Mouse (Mus musculus): ENCODE results near the gene Vnn1.

Gene Vnn1

DNA sequence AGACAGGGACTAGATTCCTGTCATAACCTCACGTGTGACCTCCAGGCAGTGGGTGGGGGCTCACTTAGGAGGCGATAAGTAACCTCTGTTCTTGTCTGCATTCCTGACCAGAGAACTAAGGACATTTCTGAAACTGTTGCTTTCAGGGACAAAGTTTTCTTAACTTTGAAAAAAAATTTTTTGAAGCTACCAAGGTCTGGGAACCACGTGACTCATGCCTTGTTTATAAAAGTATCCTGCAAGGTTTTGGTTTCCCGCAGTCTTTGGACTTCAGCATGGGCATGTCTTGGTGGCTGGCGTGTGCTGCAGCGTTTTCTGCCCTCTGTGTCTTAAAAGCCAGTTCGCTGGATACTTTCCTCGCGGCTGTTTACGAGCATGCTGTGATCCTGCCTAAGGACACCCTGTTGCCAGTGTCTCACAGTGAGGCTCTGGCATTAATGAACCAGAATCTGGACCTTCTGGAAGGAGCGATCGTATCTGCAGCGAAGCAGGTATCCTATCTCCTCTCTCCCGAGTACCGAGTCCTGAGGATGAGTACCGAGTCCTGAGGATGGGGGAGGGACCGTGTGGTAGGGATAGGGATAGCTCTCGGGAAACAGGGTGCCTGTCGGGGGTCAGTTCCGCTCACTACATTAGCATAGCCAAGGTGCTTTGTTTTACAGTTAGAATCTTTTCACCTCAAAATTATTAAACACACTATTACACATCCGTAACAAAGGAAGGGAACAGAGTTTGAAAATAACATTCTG, at the start of gene Vnn1:
Gene Vnn1 (plus strand): TSS at position 88 of the 749 bp plus-strand sequence.
- no peak for DNase-seq (ENCODE audit: low spot score in 2 of 2)

DNA sequence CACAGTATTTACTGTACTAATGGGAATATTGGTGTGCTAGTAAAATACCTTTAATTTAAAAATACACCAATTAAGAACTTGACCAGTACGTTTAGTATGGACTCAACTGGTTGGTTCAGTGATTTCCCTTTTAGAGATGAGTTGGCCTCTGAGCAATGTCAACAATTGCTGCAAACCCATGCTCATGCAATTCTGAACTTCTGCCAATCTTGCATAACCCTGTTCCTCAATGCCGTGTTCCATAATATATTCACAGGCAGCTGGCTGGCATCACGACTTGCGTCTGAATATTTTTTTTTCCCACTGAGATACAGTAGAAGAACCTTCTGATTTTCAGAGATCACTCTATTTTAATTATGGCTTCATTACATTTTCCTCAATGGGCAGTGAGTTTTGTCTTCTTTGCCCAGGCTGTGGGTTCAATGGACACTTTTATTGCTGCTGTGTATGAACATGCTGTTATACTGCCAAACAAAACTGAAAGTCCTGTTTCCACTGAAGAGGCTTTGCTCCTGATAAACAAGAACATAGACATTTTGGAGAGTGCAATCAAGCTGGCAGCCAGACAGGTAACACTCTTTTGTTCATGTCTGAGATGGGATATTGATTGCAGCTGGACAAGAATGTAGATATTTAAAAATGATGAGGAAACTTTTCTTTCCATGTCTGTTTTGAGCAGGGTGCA, 43.1 kb upstream of the Vnn1 start, which contains the start of gene Vnn3:
Gene Vnn3 (plus strand): TSS at position 235 of the 685 bp plus-strand sequence.
- DNase-seq (ENCODE audit: low spot score in 2 of 2) = no peak

DNA sequence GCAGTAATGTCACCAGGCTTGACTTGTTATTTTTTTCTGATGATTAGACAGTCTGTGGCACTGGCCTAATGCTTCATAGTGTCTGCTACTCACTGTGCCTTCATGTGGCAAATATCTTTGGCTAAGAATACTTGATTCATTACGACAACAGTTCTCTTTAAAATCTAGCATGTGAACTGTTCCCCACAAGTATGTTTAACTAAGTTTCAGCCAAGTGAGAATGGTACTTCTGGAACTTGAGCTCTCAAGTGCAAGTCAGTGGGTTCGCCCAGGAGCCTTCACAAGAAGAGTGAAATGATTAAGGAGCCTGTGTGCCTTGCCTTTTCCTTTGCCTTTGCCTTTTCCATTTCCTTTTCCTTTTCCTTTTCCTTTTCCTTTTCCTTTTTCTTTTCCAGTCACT, 42.4 kb upstream of the Vnn1 start:
- no peak for DNase-seq (ENCODE audit: low spot score in 2 of 2)

DNA sequence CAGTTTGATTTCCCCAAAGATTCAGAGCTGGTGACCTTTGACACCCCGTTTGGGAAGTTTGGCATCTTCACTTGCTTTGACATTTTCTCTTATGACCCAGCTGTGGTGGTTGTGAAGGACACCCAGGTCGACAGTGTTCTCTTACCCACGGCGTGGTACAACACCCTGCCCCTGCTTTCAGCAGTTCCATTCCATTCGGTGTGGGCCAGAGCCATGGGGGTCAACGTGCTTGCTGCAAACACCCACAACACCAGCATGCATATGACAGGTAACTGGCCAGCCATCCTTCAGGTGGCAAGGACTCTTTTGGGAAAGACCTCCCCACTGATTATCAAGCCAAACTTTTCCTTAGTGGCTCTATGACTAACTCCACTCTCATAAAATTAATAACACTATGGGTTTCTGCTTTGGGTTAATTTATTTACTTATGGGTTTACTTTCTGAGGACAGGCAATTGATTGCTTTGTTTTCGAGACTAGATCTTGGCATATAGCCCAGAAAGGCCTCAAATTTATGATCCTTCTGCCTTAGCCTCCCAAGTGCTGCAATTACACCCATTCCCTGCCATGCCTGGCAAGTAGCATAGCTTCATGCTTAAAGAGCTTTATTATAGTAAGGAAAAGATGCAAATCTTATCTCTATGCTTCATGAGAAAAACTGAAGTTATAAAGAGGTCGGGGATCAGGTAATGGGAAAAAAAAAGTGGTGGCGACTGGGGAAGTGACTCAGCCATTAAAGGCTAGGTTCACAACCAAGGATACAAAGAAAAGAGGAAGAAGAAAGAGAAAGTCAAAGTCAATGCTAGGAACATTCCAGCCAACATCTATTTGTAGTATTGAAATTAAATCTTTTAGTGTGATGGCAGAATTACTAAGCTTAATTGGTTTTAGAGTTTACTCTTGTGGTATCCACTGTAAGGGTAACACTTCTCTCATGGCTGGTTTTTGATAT, 29.9 kb upstream of the Vnn1 start:
- no peak for DNase-seq (ENCODE audit: low spot score in 2 of 2)

DNA sequence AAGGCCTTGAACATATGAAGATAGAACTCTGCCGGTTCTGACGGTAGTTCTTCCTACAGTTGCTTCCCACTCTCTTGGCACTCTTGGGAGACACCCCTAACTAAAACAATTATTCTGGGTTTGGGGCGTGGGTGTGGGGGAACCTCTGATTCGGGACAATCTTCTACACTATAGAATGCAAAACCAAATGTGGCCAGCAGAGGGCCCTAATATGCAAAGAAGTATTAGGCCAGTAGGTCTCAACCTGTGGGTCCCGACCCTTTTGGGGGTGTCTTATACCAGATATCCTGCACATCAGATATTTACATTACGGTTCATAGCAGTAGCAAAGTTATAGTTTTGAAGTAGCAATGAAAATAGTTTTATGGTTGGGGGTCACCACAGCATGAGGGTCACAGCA, 13.8 kb upstream of the Vnn1 start:
- no peak for DNase-seq (ENCODE audit: low spot score in 2 of 2)

DNA sequence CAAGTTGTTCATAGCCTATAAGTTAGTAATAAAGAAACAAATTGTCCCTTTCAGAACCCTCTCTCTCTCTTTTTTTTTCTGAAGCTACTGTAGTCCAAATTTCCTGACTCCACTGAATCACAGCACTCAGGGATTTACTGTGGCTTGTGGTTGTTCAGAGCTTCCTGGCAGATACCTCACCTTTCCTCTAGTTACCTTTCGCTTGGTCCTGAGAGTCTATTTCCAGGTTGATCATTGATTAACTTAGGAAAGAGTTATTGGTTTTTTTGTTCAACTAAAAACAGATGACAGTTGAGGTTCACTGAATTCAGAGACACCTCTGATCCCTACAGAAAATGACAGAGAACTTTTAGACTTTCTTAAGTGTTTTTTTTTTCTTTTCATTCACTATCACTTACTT, 9.6 kb upstream of the Vnn1 start:
- DNase-seq (ENCODE audit: low spot score in 2 of 2) = no peak

DNA sequence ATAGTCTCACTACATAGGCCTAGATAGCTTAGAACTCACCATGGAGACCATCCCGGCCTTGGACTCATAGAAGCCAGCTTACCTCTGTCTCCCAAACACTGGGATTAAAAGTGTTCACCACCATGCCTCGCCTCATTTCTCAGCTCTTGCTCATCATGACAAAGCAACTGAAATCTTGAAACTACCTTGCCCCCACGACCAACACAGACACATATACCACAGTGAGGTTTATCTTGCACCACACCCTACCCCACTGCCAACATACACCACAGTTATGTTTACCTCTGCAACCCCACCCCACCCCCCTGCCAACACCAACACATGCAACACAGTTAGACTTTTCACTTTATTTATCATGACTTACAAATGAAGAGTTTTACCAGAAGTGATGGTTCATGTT, 8.4 kb upstream of the Vnn1 start:
- no peak for DNase-seq (ENCODE audit: low spot score in 2 of 2)

DNA sequence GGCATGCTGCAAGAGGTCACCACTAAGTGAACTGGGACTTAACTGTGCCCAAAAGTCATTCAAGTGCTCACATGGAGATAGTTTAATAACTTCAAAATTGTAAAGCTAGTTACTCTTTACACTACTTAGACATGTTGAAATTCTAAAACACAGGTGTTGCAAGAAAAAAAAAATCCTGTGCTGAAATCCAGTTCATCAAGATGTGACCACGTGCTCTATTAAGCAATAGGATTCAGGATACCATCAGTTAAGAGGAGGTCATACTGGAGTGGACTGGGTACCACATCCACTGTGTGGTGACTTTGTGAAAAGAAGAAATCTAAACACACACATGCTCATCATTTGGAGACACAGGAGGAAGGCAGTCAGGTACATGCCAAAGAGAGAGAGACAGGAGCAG, 1.5 kb upstream of the Vnn1 start:
- no peak for DNase-seq (ENCODE audit: low spot score in 2 of 2)

DNA sequence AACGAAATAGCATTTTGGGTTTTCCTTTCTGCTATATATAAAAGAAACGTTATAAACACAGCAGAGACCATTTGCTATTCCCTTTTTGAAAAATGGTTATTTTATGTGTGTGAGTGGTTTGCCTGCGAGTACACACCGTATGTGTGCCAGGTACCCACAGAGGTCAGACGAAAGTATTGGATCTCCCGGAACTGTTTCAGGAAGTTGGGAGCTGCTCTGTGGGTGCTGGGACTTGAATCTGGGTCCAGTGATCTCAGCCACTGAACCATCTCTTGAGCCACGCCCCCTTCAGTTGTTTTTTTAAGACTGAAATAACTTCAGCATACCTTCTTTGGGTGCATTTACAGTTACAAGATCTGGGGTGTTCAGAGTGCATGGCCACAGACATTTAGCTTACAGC, 888 bp downstream of the Vnn1 start:
- DNase-seq (ENCODE audit: low spot score in 2 of 2) = no peak

DNA sequence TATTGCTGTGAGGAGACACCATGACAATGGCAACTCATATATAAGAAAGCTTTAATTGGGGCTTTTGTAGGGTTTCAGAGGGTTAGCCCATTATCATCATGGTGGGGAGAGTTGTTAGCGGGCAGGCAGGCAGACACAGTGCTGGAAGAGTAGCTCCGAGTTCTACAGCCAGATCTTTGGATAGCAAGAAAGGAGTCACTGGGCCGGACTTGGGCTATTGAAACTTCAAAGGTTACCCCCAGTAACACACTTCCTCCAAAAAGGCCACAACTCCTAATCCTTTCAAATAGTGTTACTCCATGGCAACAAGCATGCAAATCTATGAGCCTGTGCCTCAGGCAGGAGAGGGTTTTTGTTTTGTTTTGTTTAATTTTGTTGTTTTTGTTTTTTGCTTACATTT, 6.6 kb downstream of the Vnn1 start:
- no peak for DNase-seq (ENCODE audit: low spot score in 2 of 2)

DNA sequence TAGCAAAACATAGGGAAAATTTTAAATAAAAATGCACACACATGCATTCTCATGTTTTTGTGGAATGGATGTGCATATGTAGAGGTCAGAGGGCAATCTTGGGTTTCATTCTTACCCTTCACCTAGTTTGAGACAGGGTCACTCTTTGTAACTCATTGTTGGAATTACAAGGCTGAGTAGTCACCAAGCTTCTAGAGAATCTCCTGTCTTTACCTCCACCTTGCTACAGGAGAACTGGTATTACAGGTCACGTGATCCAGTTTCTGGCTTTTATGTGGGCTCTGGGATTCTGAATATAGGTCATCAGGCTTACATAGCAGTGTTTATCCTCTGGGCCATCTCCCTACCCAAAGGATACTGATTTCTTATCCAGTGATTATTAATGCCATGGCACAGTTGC, 11.2 kb downstream of the Vnn1 start:
- DNase-seq (ENCODE audit: low spot score in 2 of 2) = no peak

DNA sequence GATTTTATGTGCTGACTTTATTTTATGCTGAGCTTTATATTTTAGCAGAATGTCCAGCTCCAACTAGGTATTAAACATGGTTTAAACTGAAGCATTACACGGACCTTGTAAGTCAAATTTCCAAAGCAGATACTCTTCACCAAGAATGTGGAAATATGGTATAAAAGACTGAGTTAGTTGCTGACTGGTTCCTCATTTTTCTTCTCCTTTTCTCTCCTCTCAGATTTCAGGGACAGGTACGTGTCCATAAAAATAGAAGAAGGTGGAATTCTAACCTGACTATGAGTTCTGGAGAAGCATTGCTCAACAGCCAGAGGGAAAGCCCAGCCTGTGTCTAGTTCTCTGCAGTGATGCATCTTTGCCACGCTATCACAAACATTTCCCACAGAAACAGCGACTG, 25.6 kb downstream of the Vnn1 start, which contains the start of gene Taar1:
Gene Taar1 (plus strand): TSS at position 301 of the 400 bp plus-strand sequence.
- DNase-seq (ENCODE audit: low spot score in 2 of 2) = no peak

DNA sequence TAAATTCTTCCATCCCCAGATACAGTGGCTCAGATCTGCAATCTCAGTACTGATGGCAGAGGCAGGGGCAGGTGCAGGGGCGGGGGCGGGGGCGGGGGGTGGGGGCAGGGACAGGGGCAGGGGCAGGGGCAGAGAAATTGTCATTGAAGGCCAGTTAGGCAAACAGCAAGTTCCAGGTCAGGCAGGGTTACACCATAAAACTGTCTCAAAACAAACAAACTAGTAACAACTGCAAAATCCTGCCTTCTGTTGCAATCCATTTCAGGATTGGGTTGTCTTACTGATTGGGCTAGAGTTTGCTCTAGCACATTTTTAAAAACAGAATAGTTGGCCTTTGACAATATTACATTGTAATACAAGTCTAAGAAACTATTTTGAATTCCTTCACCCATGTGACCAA, 28.0 kb downstream of the Vnn1 start:
- DNase-seq (ENCODE audit: low spot score in 2 of 2) = no peak

DNA sequence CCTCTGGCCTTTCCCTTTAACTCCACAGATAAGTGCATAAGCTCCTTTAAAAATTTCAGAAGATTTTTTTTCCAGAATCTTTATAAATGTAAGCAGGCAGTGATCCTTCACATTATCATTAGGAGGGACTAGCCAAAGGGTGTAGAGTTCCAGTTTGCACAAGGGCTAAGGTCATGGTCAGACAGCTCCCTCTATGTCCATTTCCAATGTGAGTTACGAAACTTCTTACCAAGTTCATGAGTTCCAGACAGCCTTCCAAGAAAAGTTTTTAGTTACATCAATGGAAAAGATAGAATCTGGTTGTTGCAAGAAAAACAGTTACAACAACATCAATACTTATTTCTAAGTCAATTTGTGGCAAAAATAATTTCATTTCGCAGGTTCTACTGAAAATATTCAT, 29.5 kb downstream of the Vnn1 start:
- DNase-seq (ENCODE audit: low spot score in 2 of 2) = no peak

DNA sequence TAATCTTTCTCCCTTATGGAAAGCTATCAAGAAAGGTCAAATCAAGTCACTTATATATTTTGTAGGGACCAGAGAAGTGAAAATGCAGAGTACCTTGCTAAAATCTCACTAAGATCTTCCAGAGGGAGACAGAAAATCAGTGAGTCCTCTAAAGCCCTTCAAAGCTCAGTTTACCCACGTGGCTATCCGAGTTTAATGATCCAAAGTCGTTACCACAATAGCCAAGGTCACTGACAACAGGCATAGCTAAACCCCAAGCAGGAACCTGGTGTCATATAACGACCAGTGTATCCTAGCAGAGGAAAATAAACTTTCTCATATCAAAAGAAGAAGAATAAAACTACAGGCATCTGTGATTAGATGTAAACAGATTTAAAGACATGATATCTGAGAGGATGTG, 43.1 kb downstream of the Vnn1 start:
- DNase-seq (ENCODE audit: low spot score in 2 of 2) = no peak

DNA sequence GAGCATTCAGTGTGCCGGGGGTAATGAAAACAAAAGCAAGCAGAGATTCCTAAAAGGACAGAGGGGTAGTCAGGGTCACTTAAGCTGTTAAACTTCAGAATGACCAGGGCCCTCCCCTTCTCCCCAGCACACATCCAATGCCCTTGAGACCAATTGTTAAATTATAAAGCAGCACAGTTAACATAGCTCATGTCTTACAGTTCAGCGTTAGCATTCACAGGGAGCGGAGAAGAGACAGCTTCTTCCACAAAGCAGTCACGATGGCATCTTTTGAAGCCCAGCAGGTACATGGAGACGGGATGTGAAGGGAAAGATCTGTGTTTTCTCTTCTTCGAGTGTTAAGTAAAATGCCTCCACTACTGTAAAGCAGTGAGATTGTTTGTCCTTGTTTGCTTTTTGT, 43.8 kb downstream of the Vnn1 start, which contains the start of gene Taar2:
Gene Taar2 (plus strand): TSS at position 261 of the 400 bp plus-strand sequence.
- DNase-seq (ENCODE audit: low spot score in 2 of 2) = no peak

DNA sequence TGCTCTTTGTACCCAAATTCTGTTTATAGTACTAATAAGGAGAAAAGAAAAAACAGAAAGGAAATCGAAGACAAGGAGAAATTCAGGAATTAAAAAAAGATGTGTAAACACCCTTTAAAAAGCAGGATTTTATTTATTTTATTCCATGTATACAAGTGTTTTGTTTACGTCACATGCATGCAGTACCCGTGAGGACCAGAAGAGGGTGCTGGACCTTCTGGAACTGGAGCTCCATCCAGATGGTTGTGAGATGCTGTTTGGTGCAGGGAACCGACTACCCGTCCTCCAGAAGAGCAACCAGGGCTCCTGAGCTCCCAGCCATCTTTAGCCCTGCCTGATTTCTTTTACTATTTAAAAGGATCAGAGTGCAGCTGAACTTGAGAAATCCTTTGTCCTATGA, 48.0 kb downstream of the Vnn1 start:
- DNase-seq (ENCODE audit: low spot score in 2 of 2) = no peak

DNA sequence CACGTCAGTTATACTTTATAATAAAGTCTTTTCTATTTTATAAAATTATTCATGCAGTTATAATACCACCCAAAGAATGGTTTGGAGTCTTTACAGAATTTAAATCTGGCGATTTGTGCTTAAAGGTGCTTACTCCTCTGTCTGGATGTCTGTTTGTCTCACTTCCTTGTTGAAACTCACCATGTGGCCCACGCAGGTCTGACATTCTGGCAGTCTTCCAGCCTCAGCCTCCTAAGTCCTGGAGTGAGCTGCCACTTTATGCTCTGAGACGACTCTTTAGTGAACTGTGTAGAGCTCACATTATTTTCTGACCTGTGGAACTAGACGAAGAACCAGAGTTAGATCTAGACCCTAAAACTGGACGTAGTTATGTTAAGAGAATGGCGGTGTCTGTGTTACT, 53.5 kb downstream of the Vnn1 start:
- no peak for DNase-seq (ENCODE audit: low spot score in 2 of 2)

DNA sequence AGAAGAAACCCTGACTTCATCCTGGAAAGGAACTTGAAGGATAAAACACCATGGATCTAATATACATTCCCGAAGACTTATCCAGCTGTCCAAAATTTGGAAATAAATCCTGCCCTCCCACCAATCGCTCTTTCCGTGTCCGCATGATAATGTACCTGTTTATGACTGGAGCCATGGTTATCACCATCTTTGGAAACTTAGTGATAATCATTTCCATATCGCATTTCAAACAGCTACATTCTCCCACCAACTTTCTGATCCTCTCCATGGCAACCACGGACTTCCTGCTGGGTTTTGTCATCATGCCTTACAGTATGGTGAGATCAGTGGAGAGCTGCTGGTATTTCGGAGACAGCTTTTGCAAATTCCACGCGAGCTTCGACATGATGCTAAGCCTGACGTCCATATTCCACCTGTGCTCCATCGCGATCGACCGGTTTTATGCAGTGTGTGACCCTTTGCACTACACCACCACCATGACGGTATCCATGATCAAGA, 55.1 kb downstream of the Vnn1 start, which contains the start of gene Taar3:
Gene Taar3 (plus strand): TSS at position 51 of the 498 bp plus-strand sequence.
- DNase-seq (ENCODE audit: low spot score in 2 of 2) = no peak

DNA sequence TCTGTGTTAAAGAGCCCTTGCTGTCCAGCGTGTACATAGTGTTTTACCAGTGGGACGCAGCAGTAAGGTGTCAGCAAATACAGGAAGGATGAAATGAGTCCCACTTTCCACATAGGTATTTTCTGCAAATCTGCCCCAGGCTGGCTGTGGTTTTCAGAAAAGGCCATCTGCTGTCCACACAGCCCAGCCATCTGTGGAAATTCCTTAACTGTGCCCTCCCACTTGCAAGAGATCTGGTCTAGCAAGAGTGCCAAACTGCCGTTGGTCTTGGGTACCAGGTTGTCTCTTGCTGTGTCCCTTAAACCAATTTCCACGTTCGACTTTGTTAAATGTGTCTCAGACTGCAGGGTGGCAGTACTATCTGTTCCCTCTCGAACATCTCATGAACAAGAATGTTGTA, 57.2 kb downstream of the Vnn1 start:
- no peak for DNase-seq (ENCODE audit: low spot score in 2 of 2)

Data from spleen, postnatal 4 days (tissue).